Comparison of ENCODE assay signal across 9 mouse cellular contexts in genomic region chr3:101670561-101671001, GRCm38 (mm10).
DNase-seq lines count a peak whose midpoint lies in the region; ATAC-seq and TF ChIP-seq lines count a peak whose summit lies in the region.
"Had no signal": no experiment of that assay in that cellular context is flagged by ENCODE, and none has a peak within 500 bp of the region (broad histone marks: within the 10 kb centered on the region; RNA-seq: fewer than 3 reads in every experiment).

No protein-coding gene starts in this region.

- H3K4me3 ChIP-seq in heart, embryonic 10.5 days: no peak overlapping the region
- H3K4me3 ChIP-seq in hindbrain, embryonic 13.5 days: no peak overlapping the region
- H3K4me3 ChIP-seq: limb, embryonic 15.5 days had no signal

- no peak for TF ChIP-seq CTCF in brain, embryonic 14.5 days (IDR thresholded peaks at IDR 0.05; ENCODE audit: borderline replicate concordance, extremely low read depth, insufficient read depth, insufficient read length)

- H3K36me3 ChIP-seq in heart, embryonic 10.5 days: no peaks in the 10 kb centered on the region
- H3K36me3 ChIP-seq in hindbrain, embryonic 13.5 days: no peaks in the 10 kb centered on the region
- H3K36me3 ChIP-seq: limb, embryonic 15.5 days had no signal

- no peak overlapping the region for H3K27ac ChIP-seq in heart, embryonic 10.5 days
- H3K27ac ChIP-seq in hindbrain, embryonic 13.5 days: no peak overlapping the region
- H3K27ac ChIP-seq: limb, embryonic 15.5 days had no signal

- peaks cover 12% of the 10 kb centered on the region; the same call in 1 of the 2 replicates for H3K4me1 ChIP-seq in heart, embryonic 10.5 days
- H3K4me1 ChIP-seq in hindbrain, embryonic 13.5 days (replicated peaks): peaks cover 13% of the 10 kb centered on the region

- TF ChIP-seq POLR2A in brain, embryonic 14.5 days (IDR thresholded peaks at IDR 0.05; ENCODE audit: borderline replicate concordance, extremely low read depth, insufficient read depth, insufficient read length, poor library complexity, severe bottlenecking): no peak

- H3K9me3 ChIP-seq in heart, embryonic 10.5 days: no peaks in the 10 kb centered on the region
- no peaks in the 10 kb centered on the region for H3K9me3 ChIP-seq in hindbrain, embryonic 13.5 days
- H3K9me3 ChIP-seq: limb, embryonic 15.5 days had no signal

- H3K9ac ChIP-seq in hindbrain, embryonic 13.5 days: no peak overlapping the region
- H3K9ac ChIP-seq: limb, embryonic 15.5 days had no signal

- H3K4me2 ChIP-seq in hindbrain, embryonic 13.5 days: no peak overlapping the region
- H3K4me2 ChIP-seq: limb, embryonic 15.5 days had no signal

- 50% methylated on average over 8 of the region's 8 CpGs for WGBS in heart, embryonic 10.5 days
- 44% methylated on average over 8 of the region's 8 CpGs for WGBS in hindbrain, embryonic 13.5 days

- no peaks in the 10 kb centered on the region for H3K27me3 ChIP-seq in heart, embryonic 10.5 days (ENCODE audit: insufficient read depth, poor library complexity, severe bottlenecking)
- H3K27me3 ChIP-seq in hindbrain, embryonic 13.5 days: no peaks in the 10 kb centered on the region; the same call in 1 of the 2 replicates
- H3K27me3 ChIP-seq: limb, embryonic 15.5 days had no signal

- 0 out of 2 replicates have a peak, but pooled peaks have one; percentile 29 for ATAC-seq in megakaryocyte-erythroid progenitor cell, adult 5-6 weeks (replicated peaks; ENCODE audit: low FRiP score, low TSS enrichment, poor library complexity, severe bottlenecking)
- ATAC-seq in hindbrain, embryonic 13.5 days (ENCODE audit: low FRiP score): no peak

- DNase-seq in heart, adult 18-20 months: peak; percentile 42 to 45
- DNase-seq in heart, embryonic 10.5 days (ENCODE audit: low spot score): no peak
- DNase-seq in brain, embryonic 14.5 days (ENCODE audit: low read depth): peak; percentile 51
- peak; percentile 85 to 91 for DNase-seq in kidney, adult 8-10 months
- DNase-seq in layer of hippocampus, adult 8-10 months (ENCODE audit: low spot score in 2 of 2): no peak
- no peak for DNase-seq in right cerebral cortex, postnatal 36 days (ENCODE audit: low spot score in 2 of 2)

Comparison
In these comparisons a context has a peak if more than half of its experiments do, and no peak if none do; other contexts are left out.
1. DNase-seq: peak in heart, adult 18-20 months (2 of 2), brain, embryonic 14.5 days (single experiment) and kidney, adult 8-10 months (2 of 2); none in heart, embryonic 10.5 days (single experiment), layer of hippocampus, adult 8-10 months (0 of 2) and right cerebral cortex, postnatal 36 days (0 of 2).